Mouse (Mus musculus) olfactory bulb, adult 2 months (tissue): Measurements from ENCODE around the gene Fbxl16.

ENCODE experiments used
- CTCF ChIP-seq: fragments of 200-500 bp; IDR thresholded peaks from 2 replicates; pipeline ENCODE4 v1.5.1; 2012; ENCODE audit warnings: low read depth, mild to moderate bottlenecking, low read length, moderate library complexity; ENCODE audit not compliant: insufficient read depth
- POLR2A ChIP-seq: fragments of 200-500 bp; IDR thresholded peaks from 2 replicates; pipeline ENCODE4 v1.6.1; 2012; ENCODE audit warnings: mild to moderate bottlenecking, low read depth, low read length, moderate library complexity; ENCODE audit not compliant: insufficient read depth

DNA sequence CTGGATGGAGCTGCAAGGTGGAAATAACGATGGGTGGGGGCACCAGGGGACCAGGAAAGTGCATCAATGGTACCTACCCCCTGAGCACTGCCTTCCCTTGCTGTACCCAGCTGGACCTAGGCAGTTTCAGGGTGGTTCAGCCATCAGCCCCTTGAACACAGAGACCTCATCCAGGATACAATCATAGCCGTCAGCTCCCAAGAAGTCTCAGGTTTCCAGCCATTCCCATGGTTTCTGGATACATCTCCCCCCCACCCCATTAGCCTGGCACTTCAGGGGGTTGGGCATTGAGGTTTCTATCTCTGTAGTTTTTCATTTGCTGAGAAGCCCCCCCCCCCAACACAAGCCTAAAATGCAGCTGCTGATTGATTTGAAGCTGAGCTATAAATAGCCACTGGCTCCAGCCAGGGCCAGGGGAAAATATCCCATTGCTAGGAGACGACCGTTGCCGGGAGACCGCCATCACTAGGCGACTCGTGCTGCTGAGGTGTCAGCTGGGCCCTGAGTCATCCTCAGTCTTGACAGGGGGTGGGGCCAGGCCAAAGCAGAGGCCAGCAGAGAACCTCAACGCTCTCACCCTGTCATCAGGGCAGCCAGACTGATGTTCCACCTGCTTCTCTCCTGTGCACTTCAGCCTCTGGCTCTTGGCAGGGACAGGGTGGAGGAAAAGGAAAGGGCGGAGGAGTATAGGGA is 5.9 kb upstream of the Fbxl16 start:
- no peak for TF ChIP-seq CTCF
- no peak for TF ChIP-seq POLR2A
